Mouse (Mus musculus) hindbrain, embryonic 15.5 days (tissue): ENCODE measurements around the gene Snrnp35. TPM values are rescaled to one million over a fixed set of nuclear protein-coding genes. Genes with fewer than 3 reads are reported as not detected.

Experiments used
- ATAC-seq: fragments of 200-750 bp; cut with Nextera tagmentation; 2 replicates; pipeline ENCODE4 v1.8.0; 2017; ENCODE audit warnings: low read depth, moderate number of reproducible peaks, moderate TSS enrichment; ENCODE audit not compliant: low FRiP score
- H3K27ac ChIP-seq: fragments of 300-500 bp; sonication (generic); replicated peaks from 2 replicates; pipeline ENCODE4 v1.5.1; 2015; ENCODE audit warnings: mild to moderate bottlenecking, inconsistent platforms
- H3K27me3 ChIP-seq: fragments of 300-500 bp; sonication (generic); 2 replicates; pipeline ENCODE4 v1.6.1; 2015; ENCODE audit warnings: control low read depth, inconsistent platforms
- H3K36me3 ChIP-seq: fragments of 300-500 bp; sonication (generic); 2 replicates; pipeline ENCODE4 v1.6.1; 2015; ENCODE audit warnings: control low read depth, inconsistent platforms
- H3K4me1 ChIP-seq: fragments of 300-500 bp; sonication (generic); replicated peaks from 2 replicates; pipeline ENCODE4 v1.6.1; 2015; ENCODE audit warnings: control low read depth, inconsistent platforms
- H3K4me2 ChIP-seq: fragments of 300-500 bp; sonication (generic); 2 replicates; pipeline ENCODE4 v1.6.1; 2015; ENCODE audit warnings: moderate library complexity, mild to moderate bottlenecking, inconsistent platforms
- H3K4me3 ChIP-seq: fragments of 300-500 bp; sonication (generic); 2 replicates; pipeline ENCODE4 v1.5.1; 2015; ENCODE audit warnings: mild to moderate bottlenecking, inconsistent platforms
- H3K9ac ChIP-seq: fragments of 300-500 bp; sonication (generic); 2 replicates; pipeline ENCODE4 v1.6.1; 2015; ENCODE audit warnings: inconsistent platforms
- H3K9me3 ChIP-seq: fragments of 300-500 bp; sonication (generic); 2 replicates; pipeline ENCODE4 v1.6.1; 2016; ENCODE audit warnings: control low read depth, inconsistent platforms
- WGBS: fragments of 180-500 bp; shearing (Covaris S2); methylation state at CpG from one replicate; pipeline ENCODE4 v1.1.7; 2015; 5-methylcytosine and 5-hydroxymethylcytosine counted together
- polyA plus RNA-seq: library from polyadenylated mRNA; unstranded; fragments of >200 nt; fragmentation: Nextera tagmentation; extraction: Ambion mirVana; gene quantifications from 2 replicates; pipeline ENCODE4 v1.2.1, GENCODE M21; 2015

Gene Snrnp35
- polyA plus RNA-seq, 1 experiment from 2014 or later = 20.3 TPM

DNA sequence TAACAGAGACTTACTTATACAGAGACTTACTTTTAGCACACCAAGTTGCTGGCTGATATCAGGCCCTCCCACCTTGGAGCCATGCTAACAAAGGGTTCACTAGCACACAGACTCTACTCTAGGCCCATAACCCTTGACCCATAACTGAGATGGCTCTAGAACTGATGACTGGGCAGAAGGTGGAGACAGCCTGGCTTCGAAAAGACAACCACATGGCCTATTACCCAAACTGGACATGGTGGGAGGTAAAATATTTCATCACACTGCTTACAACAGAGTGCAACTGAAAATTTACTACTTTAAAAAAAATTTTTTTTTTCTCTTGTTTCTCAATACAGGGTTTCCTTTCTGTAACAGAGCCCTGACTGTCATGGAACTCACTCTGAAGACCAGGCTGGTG is 15.2 kb upstream of the Snrnp35 start:
- no peaks in the 10 kb centered on the region for H3K9me3 ChIP-seq
- WGBS = 94% methylated on average over 1 of the region's 1 CpGs
- H3K4me3 ChIP-seq = no peak overlapping the region
- ATAC-seq = no peak
- H3K4me1 ChIP-seq = no peaks in the 10 kb centered on the region
- H3K36me3 ChIP-seq = peaks cover 30% of the 10 kb centered on the region
- H3K9ac ChIP-seq = no peak overlapping the region
- no peaks in the 10 kb centered on the region for H3K27me3 ChIP-seq
- H3K4me2 ChIP-seq = no peak overlapping the region
- no peak overlapping the region for H3K27ac ChIP-seq

DNA sequence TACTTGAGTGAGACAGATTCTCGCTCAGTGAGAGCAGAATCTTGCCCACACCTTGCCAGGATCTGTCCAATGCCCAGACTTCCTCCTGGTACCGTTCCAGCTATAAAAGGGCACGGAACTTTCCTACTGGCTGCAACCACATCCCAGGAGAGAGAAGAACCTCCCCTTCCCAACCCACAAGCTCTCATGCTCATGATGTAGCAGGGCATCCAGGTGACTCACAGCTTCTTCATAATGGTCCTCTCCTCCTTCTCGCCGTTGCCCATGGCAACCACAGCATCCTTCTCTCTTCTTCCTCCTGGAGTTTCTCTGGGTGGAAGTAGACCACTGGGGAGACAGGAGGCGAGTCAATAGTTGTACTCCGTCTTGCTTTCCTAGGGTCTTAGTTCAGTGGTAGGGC is 14.6 kb upstream of the Snrnp35 start:
- Histone ChIP-seq H3K27me3 (no peaks in the 10 kb centered on the region), H3K4me2 (no peak overlapping the region), H3K4me1 (no peaks in the 10 kb centered on the region), H3K9me3 (no peaks in the 10 kb centered on the region), H3K36me3 (peaks cover 24% of the 10 kb centered on the region), H3K27ac (no peak overlapping the region), H3K4me3 (no peak overlapping the region), H3K9ac (no peak overlapping the region)
- no peak for ATAC-seq
- 95% methylated on average over 7 of the region's 7 CpGs for WGBS

DNA sequence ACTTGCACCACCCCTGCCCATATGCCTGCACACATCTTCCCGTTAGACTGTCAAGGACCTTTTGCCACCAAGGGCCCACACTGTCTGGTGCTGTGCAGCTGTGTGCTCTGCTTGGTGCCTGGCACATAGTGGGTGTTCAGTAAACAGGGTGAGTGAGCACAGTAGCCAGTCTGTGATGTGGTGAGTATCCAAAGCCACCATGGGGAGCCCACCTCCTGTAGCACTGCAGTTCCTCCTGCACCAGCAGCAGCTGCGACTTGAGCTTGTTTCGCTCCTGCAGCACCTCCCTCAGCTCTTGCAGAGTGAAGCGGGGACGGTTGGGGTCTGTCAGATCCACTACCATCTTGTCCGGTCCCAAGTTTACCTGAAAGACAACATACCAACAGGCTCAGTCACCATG is 13.4 kb upstream of the Snrnp35 start:
- ATAC-seq = no peak
- Histone ChIP-seq H3K4me1 (no peaks in the 10 kb centered on the region), H3K36me3 (peaks cover 18% of the 10 kb centered on the region), H3K9me3 (no peaks in the 10 kb centered on the region), H3K27me3 (no peaks in the 10 kb centered on the region), H3K27ac (no peak overlapping the region), H3K4me2 (no peak overlapping the region), H3K9ac (no peak overlapping the region), H3K4me3 (no peak overlapping the region)
- 94% methylated on average over 6 of the region's 6 CpGs for WGBS

DNA sequence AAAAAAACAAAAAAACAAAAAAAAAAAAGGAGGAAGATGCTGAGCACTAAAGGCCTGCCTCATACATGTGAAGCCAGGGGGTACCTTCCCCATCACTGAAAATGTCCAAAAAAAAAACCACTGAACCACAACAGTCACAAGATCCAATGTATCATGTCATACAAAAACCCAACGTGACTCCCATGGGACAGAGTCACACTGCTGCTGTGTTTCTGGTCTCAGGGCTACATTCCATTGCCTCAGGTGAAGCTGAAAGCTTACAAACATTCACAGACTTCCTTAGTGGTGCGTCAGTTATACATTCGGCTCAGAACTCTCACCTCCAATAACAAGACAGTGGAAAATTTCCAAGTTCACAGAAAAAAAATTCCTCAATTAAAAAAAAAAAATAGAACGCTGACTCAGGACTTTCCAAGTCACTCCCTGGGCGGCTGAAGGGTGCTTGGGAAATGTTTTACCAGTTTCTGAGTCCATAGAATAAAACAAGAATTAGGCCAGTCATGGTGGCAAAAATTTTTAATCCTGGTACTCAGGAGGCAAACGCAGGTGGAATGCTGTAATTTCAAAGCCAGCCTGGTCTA is 12.3 kb upstream of the Snrnp35 start:
- ATAC-seq = no peak
- no peak overlapping the region for H3K9ac ChIP-seq
- H3K27me3 ChIP-seq = no peaks in the 10 kb centered on the region
- no peak overlapping the region for H3K4me2 ChIP-seq
- peaks cover 6% of the 10 kb centered on the region for H3K4me1 ChIP-seq
- WGBS = 88% methylated on average over 6 of the region's 6 CpGs
- H3K36me3 ChIP-seq = peaks cover 18% of the 10 kb centered on the region
- H3K27ac ChIP-seq = no peak overlapping the region
- no peaks in the 10 kb centered on the region for H3K9me3 ChIP-seq
- H3K4me3 ChIP-seq = no peak overlapping the region

DNA sequence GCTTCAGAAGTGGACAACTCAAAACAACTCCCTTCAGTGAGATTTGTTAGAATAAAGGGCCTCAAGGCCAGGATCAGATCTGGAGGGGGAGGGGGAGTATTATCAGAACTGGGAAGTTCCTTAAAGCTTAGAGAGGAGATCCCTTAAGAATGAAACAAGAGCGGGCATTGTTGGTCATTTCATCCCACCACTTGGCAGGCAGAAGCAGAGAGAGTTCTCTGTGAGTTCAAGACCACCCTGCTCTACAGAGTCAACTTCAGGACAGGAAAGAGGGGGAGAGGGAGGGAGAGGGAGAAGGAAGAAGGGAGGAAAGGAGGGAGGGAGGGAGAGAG is 4.1 kb upstream of the Snrnp35 start:
- WGBS = 84% methylated on average over 1 of the region's 1 CpGs
- ATAC-seq = no peak
- no peaks in the 10 kb centered on the region for H3K27me3 ChIP-seq
- no peak overlapping the region for H3K9ac ChIP-seq
- H3K36me3 ChIP-seq = no peaks in the 10 kb centered on the region
- peak overlapping the region; percentile 70 for H3K4me2 ChIP-seq
- 0 out of 2 replicates have a peak overlapping the region, but pooled peaks have one; percentile 5 for H3K27ac ChIP-seq
- peak overlapping the region; percentile 65; the same call in 1 of the 2 replicates for H3K4me3 ChIP-seq
- peaks cover 35% of the 10 kb centered on the region for H3K4me1 ChIP-seq
- no peaks in the 10 kb centered on the region for H3K9me3 ChIP-seq

DNA sequence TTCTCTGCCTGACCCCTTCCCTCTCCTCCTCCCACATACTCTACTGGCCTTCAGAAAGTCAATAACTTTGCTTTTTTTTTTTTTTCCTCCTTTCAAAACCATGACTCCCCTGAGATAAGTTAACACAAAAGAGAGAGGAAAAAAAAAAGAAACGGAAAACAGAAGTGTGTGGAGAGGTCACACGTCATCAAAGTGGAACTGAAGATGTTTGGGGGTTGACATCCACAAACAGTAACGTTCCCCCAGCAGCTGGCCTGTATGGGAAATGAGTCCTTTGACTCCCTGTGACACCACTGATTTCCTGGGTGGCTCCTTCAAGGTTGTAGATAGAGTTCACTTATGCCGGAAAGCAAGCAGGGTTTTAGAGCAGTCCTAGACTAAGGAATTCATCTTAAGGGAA is 2.8 kb upstream of the Snrnp35 start:
- Histone ChIP-seq H3K4me3 (no peak overlapping the region), H3K27ac (no peak overlapping the region), H3K27me3 (no peaks in the 10 kb centered on the region), H3K4me2 (no peak overlapping the region), H3K9me3 (no peaks in the 10 kb centered on the region), H3K9ac (no peak overlapping the region), H3K4me1 (peaks cover 46% of the 10 kb centered on the region), H3K36me3 (no peaks in the 10 kb centered on the region)
- 72% methylated on average over 4 of the region's 4 CpGs for WGBS
- no peak for ATAC-seq

DNA sequence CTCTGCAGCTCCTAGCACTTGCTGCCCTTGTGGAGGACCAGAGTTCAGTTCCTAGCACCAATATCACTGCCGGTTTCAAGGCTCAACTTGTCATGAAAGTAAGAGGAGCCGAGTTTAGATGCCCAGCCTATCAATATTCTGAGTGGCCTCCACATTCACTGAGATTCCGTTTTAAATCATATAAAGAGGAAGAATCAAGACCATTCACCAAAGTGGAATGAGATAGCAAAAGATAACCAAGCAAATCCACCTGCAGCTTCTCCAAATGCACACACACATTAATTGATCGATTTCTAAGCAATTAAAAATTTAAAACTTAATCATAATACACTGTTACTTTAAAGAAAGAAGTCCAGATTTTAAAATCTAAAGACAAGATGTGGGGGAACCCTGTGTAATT is 1.2 kb upstream of the Snrnp35 start:
- WGBS = 92% methylated on average over 4 of the region's 4 CpGs
- Histone ChIP-seq H3K27me3 (no peaks in the 10 kb centered on the region), H3K9me3 (no peaks in the 10 kb centered on the region), H3K4me3 (no peak overlapping the region), H3K4me1 (peaks cover 34% of the 10 kb centered on the region), H3K27ac (no peak overlapping the region), H3K36me3 (no peaks in the 10 kb centered on the region), H3K4me2 (no peak overlapping the region), H3K9ac (no peak overlapping the region)
- no peak for ATAC-seq

DNA sequence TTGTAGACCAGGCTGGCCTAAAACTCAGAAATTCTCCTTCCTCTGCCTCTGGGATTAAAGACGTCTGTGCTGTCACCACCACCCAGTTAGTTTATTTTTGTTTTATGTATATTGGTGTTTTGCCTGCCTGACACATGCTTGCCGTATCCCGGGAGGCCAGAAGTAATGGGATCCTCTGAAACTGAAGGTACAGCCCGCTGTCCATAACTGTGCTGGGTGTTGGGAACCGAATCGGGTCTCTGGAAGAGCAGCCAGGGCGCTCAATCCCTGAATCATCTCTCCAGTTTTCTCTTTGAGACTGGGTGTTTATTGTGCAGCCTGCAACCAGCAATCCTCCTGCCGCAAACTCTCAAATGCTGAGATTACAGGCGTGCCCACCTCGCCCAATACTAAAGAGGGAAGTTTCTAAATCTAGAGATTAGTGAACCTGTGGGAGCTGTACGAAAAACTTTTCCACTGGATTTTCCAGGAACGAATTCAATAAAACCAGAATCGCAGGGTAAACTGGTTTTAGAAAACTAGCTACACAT is 433 bp upstream of the Snrnp35 start:
- Histone ChIP-seq H3K4me1 (peaks cover 26% of the 10 kb centered on the region), H3K27ac (peak overlapping the region; percentile 99), H3K9me3 (no peaks in the 10 kb centered on the region), H3K4me3 (peak overlapping the region; percentile 70), H3K36me3 (no peaks in the 10 kb centered on the region), H3K27me3 (no peaks in the 10 kb centered on the region), H3K4me2 (peak overlapping the region; percentile 83), H3K9ac (peak overlapping the region; percentile 70)
- ATAC-seq = no peak
- 6% methylated on average over 13 of the region's 13 CpGs for WGBS

DNA sequence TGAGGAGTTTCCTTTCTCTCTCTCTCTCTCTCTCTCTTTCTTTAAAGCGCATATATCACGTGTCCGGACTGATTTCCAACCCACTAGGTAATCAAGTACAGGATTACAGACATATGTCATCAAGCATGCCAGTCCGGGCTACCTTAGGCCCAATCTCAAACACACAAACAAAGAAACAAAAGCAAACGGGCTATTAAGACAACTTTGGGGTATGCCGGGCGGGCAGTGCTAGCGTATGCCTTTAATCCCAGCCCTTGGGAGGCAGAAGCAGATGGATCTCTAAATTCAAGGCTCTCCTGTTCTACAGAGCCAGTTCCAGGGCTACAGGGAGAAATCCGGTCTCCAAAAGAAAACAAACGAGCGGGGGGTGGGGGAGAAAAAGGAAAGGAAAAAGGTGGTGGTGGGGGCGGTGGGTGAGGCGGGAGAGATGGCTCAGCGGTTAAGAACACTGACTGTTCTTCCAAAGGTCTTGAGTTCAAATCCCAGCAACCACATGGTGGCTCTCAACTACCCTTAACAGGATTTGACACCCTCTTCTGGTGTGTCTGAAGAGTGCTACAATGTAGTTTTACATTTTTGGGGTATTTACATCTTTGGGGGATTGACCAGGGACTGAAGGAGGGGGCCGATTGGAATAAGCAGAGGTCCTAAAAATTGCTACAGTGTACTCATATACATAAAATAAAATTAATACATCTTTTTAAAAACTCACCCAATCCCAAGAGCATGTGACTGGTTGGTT is 892 bp downstream of the Snrnp35 start:
- no peaks in the 10 kb centered on the region for H3K36me3 ChIP-seq
- ATAC-seq = peak; percentile 35
- peak overlapping the region; percentile 99 for H3K27ac ChIP-seq
- H3K9ac ChIP-seq = peak overlapping the region; percentile 70
- H3K4me1 ChIP-seq = peaks cover 20% of the 10 kb centered on the region
- WGBS = 6% methylated on average over 15 of the region's 15 CpGs
- peak overlapping the region; percentile 83 for H3K4me2 ChIP-seq
- H3K4me3 ChIP-seq = peak overlapping the region; percentile 70
- H3K9me3 ChIP-seq = no peaks in the 10 kb centered on the region
- H3K27me3 ChIP-seq = no peaks in the 10 kb centered on the region

DNA sequence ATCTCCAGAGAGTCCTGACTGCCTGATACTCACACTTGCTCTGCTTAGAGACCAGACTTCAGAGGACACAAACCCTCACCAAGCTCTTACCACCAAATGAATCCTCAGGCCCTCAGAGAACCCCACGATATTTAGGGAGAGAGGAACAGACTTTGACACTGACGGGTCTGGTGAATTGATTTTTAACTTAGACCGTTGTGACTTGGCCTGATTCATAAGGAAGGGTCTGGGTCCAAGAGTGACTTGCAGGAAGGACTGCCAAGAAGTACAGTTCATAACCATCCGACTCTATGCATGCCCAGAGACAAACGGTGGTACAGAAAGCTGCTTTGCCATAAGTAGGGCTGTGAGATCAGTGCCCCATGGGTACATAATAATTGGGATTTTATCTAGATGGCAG is 2.7 kb downstream of the Snrnp35 start:
- ATAC-seq = no peak
- Histone ChIP-seq H3K27ac (no peak overlapping the region), H3K9ac (no peak overlapping the region), H3K27me3 (no peaks in the 10 kb centered on the region), H3K9me3 (no peaks in the 10 kb centered on the region), H3K4me3 (no peak overlapping the region), H3K36me3 (no peaks in the 10 kb centered on the region; the same call in 1 of the 2 replicates), H3K4me2 (no peak overlapping the region), H3K4me1 (peaks cover 17% of the 10 kb centered on the region)
- 89% methylated on average over 5 of the region's 5 CpGs for WGBS

DNA sequence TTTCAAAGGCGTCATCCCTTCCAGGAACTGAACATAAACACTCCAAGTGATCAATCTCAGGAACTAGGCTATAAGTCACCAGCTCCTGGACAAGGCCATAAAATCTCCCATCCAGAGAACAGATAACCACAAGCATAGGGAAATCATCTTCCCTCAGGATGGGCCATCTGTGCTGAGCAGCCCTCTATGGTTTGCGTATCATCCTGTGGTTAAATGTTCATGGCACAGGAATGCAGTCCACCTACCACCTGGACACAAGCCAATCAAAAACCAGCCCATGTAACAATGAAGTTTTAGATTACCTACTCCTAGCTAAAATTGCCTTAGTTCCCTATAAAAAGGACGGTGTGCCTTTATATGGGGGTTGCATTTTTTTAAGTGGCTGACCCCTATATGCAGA is 6.0 kb downstream of the Snrnp35 start:
- H3K9me3 ChIP-seq = no peaks in the 10 kb centered on the region
- H3K27ac ChIP-seq = no peak overlapping the region
- WGBS = 96% methylated on average over 3 of the region's 3 CpGs
- H3K27me3 ChIP-seq = no peaks in the 10 kb centered on the region
- no peak for ATAC-seq
- no peak overlapping the region for H3K9ac ChIP-seq
- no peak overlapping the region for H3K4me3 ChIP-seq
- no peak overlapping the region for H3K4me2 ChIP-seq
- peaks cover 11% of the 10 kb centered on the region for H3K4me1 ChIP-seq
- H3K36me3 ChIP-seq = peaks cover 25% of the 10 kb centered on the region

DNA sequence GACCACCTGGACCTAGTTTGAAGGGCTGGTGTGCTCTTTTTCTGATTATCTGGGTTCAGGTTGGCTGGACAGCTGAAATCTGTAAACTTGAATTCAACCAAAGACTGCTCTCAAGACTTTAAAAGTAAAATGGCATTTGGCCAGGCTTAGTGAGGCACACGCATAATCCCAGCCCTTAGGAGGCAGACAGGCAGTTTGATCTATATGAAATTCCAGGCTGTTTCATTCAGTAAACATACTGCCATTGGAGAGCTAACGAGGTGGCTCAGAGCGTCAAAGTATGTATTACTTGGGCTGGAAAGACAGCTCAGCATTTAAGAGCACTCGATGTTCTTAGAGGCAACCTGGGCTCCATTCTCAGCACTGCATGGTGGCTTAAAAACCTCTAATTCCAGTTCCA is 8.8 kb downstream of the Snrnp35 start:
- WGBS = 80% methylated on average over 4 of the region's 4 CpGs
- no peak for ATAC-seq
- peaks cover 27% of the 10 kb centered on the region for H3K36me3 ChIP-seq

More for the DNA sequence above, 8.8 kb downstream of the Snrnp35 start:
- Histone ChIP-seq H3K9ac (no peak overlapping the region), H3K4me3 (no peak overlapping the region), H3K4me2 (no peak overlapping the region), H3K27ac (no peak overlapping the region), H3K9me3 (no peaks in the 10 kb centered on the region), H3K4me1 (no peaks in the 10 kb centered on the region), H3K27me3 (no peaks in the 10 kb centered on the region)
